Mouse (Mus musculus) right cerebral cortex, postnatal 10 days (tissue): Measurements from ENCODE around the gene D430041D05Rik.

Experiments
- DNase-seq, 2 experiments: peaks; one replicate each; pipeline ENCODE4 v3.0.0; 2021; ENCODE audit warnings: low spot score in 2 of 2

D430041D05Rik gene

GRCm38 (mm10) chr2:104192401-104193141 is 218.2 kb downstream of the D430041D05Rik start:
- no peak for DNase-seq

- DNase-seq = no peak
Observed at GRCm38 (mm10) chr2:104191723-104192122, 219.1 kb downstream of the D430041D05Rik start.

- DNase-seq = no peak
Observed at GRCm38 (mm10) chr2:104188859-104189258, 222.0 kb downstream of the D430041D05Rik start.

- no peak for DNase-seq
Observed at GRCm38 (mm10) chr2:104187073-104187472, 223.7 kb downstream of the D430041D05Rik start.

GRCm38 (mm10) chr2:104185616-104186015 is 225.2 kb downstream of the D430041D05Rik start:
- DNase-seq = no peak

GRCm38 (mm10) chr2:104184296-104184695 is 226.5 kb downstream of the D430041D05Rik start:
- DNase-seq = no peak

- no peak for DNase-seq
Observed at GRCm38 (mm10) chr2:104183246-104183845, 227.5 kb downstream of the D430041D05Rik start.

GRCm38 (mm10) chr2:104179636-104180035 is 231.2 kb downstream of the D430041D05Rik start:
- DNase-seq = no peak

- DNase-seq = no peak
Observed at GRCm38 (mm10) chr2:104178251-104178650, 232.6 kb downstream of the D430041D05Rik start.

GRCm38 (mm10) chr2:104176979-104177704 is 233.7 kb downstream of the D430041D05Rik start:
- DNase-seq = peak; percentile 75 to 82

- no peak for DNase-seq
Observed at GRCm38 (mm10) chr2:104176166-104176978, 234.4 kb downstream of the D430041D05Rik start.

GRCm38 (mm10) chr2:104175476-104176165 is 235.2 kb downstream of the D430041D05Rik start:
- no peak for DNase-seq

- no peak for DNase-seq
Observed at GRCm38 (mm10) chr2:104173431-104173830, 237.4 kb downstream of the D430041D05Rik start.

- no peak for DNase-seq
Observed at GRCm38 (mm10) chr2:104172695-104173348, 238.0 kb downstream of the D430041D05Rik start.

- DNase-seq = no peak
Observed at GRCm38 (mm10) chr2:104168186-104168896, 242.5 kb downstream of the D430041D05Rik start.

- no peak for DNase-seq
Observed at GRCm38 (mm10) chr2:104167765-104168164, 243.0 kb downstream of the D430041D05Rik start.

- no peak for DNase-seq
Observed at GRCm38 (mm10) chr2:104165631-104166030, 245.2 kb downstream of the D430041D05Rik start.

GRCm38 (mm10) chr2:104163978-104164487 is 246.8 kb downstream of the D430041D05Rik start:
- DNase-seq = no peak

GRCm38 (mm10) chr2:104163418-104163817 is 247.4 kb downstream of the D430041D05Rik start:
- DNase-seq = no peak

GRCm38 (mm10) chr2:104157831-104158230 is 253.0 kb downstream of the D430041D05Rik start:
- DNase-seq = no peak
